32 mouse cellular contexts compared by ENCODE assay signal in genomic region chr13:55563266-55563879, GRCm38 (mm10). TPM values are rescaled to one million over a fixed set of nuclear protein-coding genes. Genes with fewer than 3 reads are reported as not detected.
DNase-seq lines count a peak whose midpoint lies in the region; ATAC-seq and TF ChIP-seq lines count a peak whose summit lies in the region.
"Had no signal": no experiment of that assay in that cellular context is flagged by ENCODE, and none has a peak within 500 bp of the region (broad histone marks: within the 10 kb centered on the region; RNA-seq: fewer than 3 reads in every experiment).

No protein-coding gene starts in this region.

- WGBS in kidney, embryonic 14.5 days, result 82% methylated on average over 7 of the region's 7 CpGs
- whole genome bisulfite sequencing in liver, adult 2 months, result 64% methylated on average over 7 of the region's 7 CpGs

- no peak overlapping the region for H3K9ac ChIP-seq in kidney, embryonic 14.5 days (ENCODE audit: low read depth, low read length)
- no peak overlapping the region for H3K9ac ChIP-seq in liver, adult 2 months (ENCODE audit: low read depth, low read length)
- H3K9ac ChIP-seq: embryonic facial prominence, embryonic 15.5 days; forebrain, embryonic 15.5 days; heart, embryonic 12.5 days; liver, postnatal 0 days; midbrain, embryonic 15.5 days; neural tube, embryonic 13.5 days; stomach, embryonic 15.5 days had no signal

- peak; percentile 15 for DNase-seq in kidney, adult 18-20 months
- DNase-seq in liver, adult 2 months (ENCODE audit: extremely low read depth, low read depth, low spot score), result peak; percentile 52
- no peak for DNase-seq in liver
- DNase-seq in forelimb bud, embryonic 11.5 days (ENCODE audit: low read depth, low spot score), result peak; percentile 25
- DNase-seq in mesoderm, embryonic 11.5 days (ENCODE audit: low read depth, low spot score), result peak; percentile 44
- DNase-seq in right cerebral cortex, adult 18-20 months, result no peak
- DNase-seq: adrenal gland, adult 8-10 months; cerebellum, adult 18-20 months; cerebellum, postnatal 36 days; embryo, embryonic 11 days; heart, adult 18-20 months; heart, postnatal 10 days; liver, postnatal 0 days; lung, postnatal 14 days; retina, postnatal 1 day; right cerebral cortex, postnatal 4 days; thymus, adult 18-20 months; thymus, postnatal 4 days had no signal

- no peak overlapping the region for H3K4me2 ChIP-seq in kidney, embryonic 14.5 days (replicated peaks; ENCODE audit: low read depth, low read length)
- H3K4me2 ChIP-seq: embryonic facial prominence, embryonic 15.5 days; forebrain, embryonic 15.5 days; heart, embryonic 12.5 days; liver, embryonic 11.5 days; midbrain, embryonic 15.5 days; neural tube, embryonic 13.5 days; stomach, embryonic 15.5 days had no signal

- peaks cover 8% of the 10 kb centered on the region for H3K79me2 ChIP-seq in liver, adult 2 months (ENCODE audit: control insufficient read depth, insufficient read depth, low read length)

- no peak for TF ChIP-seq CTCF in liver, adult 2 months (IDR thresholded peaks at IDR 0.05; ENCODE audit: low read depth, low read length)

- ATAC-seq in kidney, embryonic 14.5 days (ENCODE audit: low FRiP score, low TSS enrichment), result no peak
- ATAC-seq: forebrain, embryonic 15.5 days; hindbrain, embryonic 16.5 days; intestine, embryonic 16.5 days; liver, postnatal 0 days; midbrain, embryonic 15.5 days had no signal

- no peaks in the 10 kb centered on the region for H3K27me3 ChIP-seq in kidney, embryonic 14.5 days (ENCODE audit: control insufficient read depth, insufficient read depth, low read length)
- H3K27me3 ChIP-seq in liver, adult 2 months (ENCODE audit: control insufficient read depth, insufficient read depth, low read length), result no peaks in the 10 kb centered on the region
- H3K27me3 ChIP-seq: embryonic facial prominence, embryonic 15.5 days; forebrain, embryonic 15.5 days; heart, embryonic 12.5 days; megakaryocyte, embryonic 14.5 days; midbrain, embryonic 15.5 days; neural tube, embryonic 13.5 days; stomach, embryonic 15.5 days had no signal

- no peak for TF ChIP-seq POLR2A in liver, adult 2 months (IDR thresholded peaks at IDR 0.05; ENCODE audit: extremely low read depth, insufficient read depth, low read length)

- H3K4me1 ChIP-seq in kidney, embryonic 14.5 days (ENCODE audit: control insufficient read depth, insufficient read depth, low read length), result no peaks in the 10 kb centered on the region
- no peaks in the 10 kb centered on the region for H3K4me1 ChIP-seq in liver, adult 2 months (ENCODE audit: control insufficient read depth, insufficient read depth, low read length)
- H3K4me1 ChIP-seq: embryonic facial prominence, embryonic 15.5 days; hindbrain, embryonic 10.5 days; stomach, embryonic 15.5 days had no signal

- no peak overlapping the region for H3K27ac ChIP-seq in kidney, embryonic 14.5 days (ENCODE audit: low read depth, low read length)
- H3K27ac ChIP-seq in liver, adult 2 months (replicated peaks; ENCODE audit: insufficient read depth, low read depth, low read length), result no peak overlapping the region
- H3K27ac ChIP-seq: embryonic facial prominence, embryonic 15.5 days; forebrain, embryonic 15.5 days; hindbrain, embryonic 10.5 days; left cerebral cortex, adult 2 months; midbrain, embryonic 15.5 days; neural tube, embryonic 13.5 days; stomach, embryonic 15.5 days had no signal

- peaks cover 35% of the 10 kb centered on the region; the same call in 1 of the 2 replicates for H3K36me3 ChIP-seq in kidney, embryonic 14.5 days (ENCODE audit: control insufficient read depth, insufficient read depth, low read length)
- H3K36me3 ChIP-seq in liver, adult 2 months (ENCODE audit: control insufficient read depth, insufficient read depth, low read length), result peaks cover 10% of the 10 kb centered on the region; the same call in 1 of the 2 replicates
- H3K36me3 ChIP-seq: midbrain, embryonic 15.5 days had no signal

- no peaks in the 10 kb centered on the region for H3K9me3 ChIP-seq in kidney, embryonic 14.5 days (ENCODE audit: control insufficient read depth, low read length)
- H3K9me3 ChIP-seq: embryonic facial prominence, embryonic 15.5 days; forebrain, embryonic 15.5 days; heart, embryonic 12.5 days; hindbrain, embryonic 10.5 days; megakaryocyte, embryonic 14.5 days; midbrain, embryonic 15.5 days; neural tube, embryonic 13.5 days; stomach, embryonic 15.5 days had no signal

- H3K4me3 ChIP-seq in kidney, embryonic 14.5 days (ENCODE audit: low read length), result no peak overlapping the region
- H3K4me3 ChIP-seq in liver, adult 2 months (ENCODE audit: insufficient read depth, low read depth, low read length), result no peak overlapping the region
- H3K4me3 ChIP-seq: embryonic facial prominence, embryonic 15.5 days; forebrain, embryonic 15.5 days; heart, embryonic 12.5 days; hindbrain, embryonic 10.5 days; left cerebral cortex, adult 2 months; megakaryocyte, embryonic 14.5 days; midbrain, embryonic 15.5 days; myocyte; neural tube, embryonic 13.5 days; stomach, embryonic 15.5 days had no signal

RNA-seq across cellular contexts. Expression of gene Fam193b, which starts 7.5 kb away (rescaled TPM):
- 36.7 and 39.3 TPM in 2 replicates for polyA plus RNA-seq in kidney, embryonic 14.5 days (2014; fragmentation: Nextera tagmentation; extraction: Ambion mirVana)
- 11.1 and 11.7 TPM in 2 replicates for total RNA-seq in liver, adult 2 months (2014; rRNA removed)
- 39.9 and 67.8 TPM in 2 replicates for polyA plus RNA-seq in liver, adult 2 months (2012; rRNA removed)

RNA-seq across cellular contexts. Expression of gene Tmed9, which starts 10.2 kb away (rescaled TPM):
- 73.5 and 232 TPM in 2 replicates for polyA plus RNA-seq in kidney, embryonic 14.5 days (2014; fragmentation: Nextera tagmentation; extraction: Ambion mirVana)
- 45.2 and 45.5 TPM in 2 replicates for total RNA-seq in liver, adult 2 months (2014; rRNA removed)
- polyA plus RNA-seq in liver, adult 2 months (2012; rRNA removed), result 45.5 and 62.2 TPM in 2 replicates

RNA-seq across cellular contexts. Expression of gene Ddx41, which starts 26.9 kb away (rescaled TPM):
- polyA plus RNA-seq in kidney, embryonic 14.5 days (2014; fragmentation: Nextera tagmentation; extraction: Ambion mirVana), result 94.1 and 94.7 TPM in 2 replicates
- 30.1 and 35.4 TPM in 2 replicates for total RNA-seq in liver, adult 2 months (2014; rRNA removed)
- 38.8 and 39.9 TPM in 2 replicates for polyA plus RNA-seq in liver, adult 2 months (2012; rRNA removed)

RNA-seq across cellular contexts. Expression of gene Dok3, which starts 34.3 kb away (rescaled TPM):
- polyA plus RNA-seq in kidney, embryonic 14.5 days (2014; fragmentation: Nextera tagmentation; extraction: Ambion mirVana), result 1.9 and 2.2 TPM in 2 replicates
- 0.46 and 0.94 TPM in 2 replicates for total RNA-seq in liver, adult 2 months (2014; rRNA removed)
- polyA plus RNA-seq in liver, adult 2 months (2012; rRNA removed), result 2.5 and 5.2 TPM in 2 replicates

RNA-seq across cellular contexts. Expression of gene B4galt7, which starts 36.3 kb away (rescaled TPM):
- 13.5 and 18.2 TPM in 2 replicates for polyA plus RNA-seq in kidney, embryonic 14.5 days (2014; fragmentation: Nextera tagmentation; extraction: Ambion mirVana)
- total RNA-seq in liver, adult 2 months (2014; rRNA removed), result 7.9 and 9.2 TPM in 2 replicates
- polyA plus RNA-seq in liver, adult 2 months (2012; rRNA removed), result 12.3 and 14.8 TPM in 2 replicates

Comparison
In these comparisons a context has a peak if more than half of its experiments do, and no peak if none do; other contexts are left out.
1. DNase-seq: peak in kidney, adult 18-20 months (single experiment), liver, adult 2 months (single experiment), forelimb bud, embryonic 11.5 days (single experiment) and mesoderm, embryonic 11.5 days (single experiment); none in liver (single experiment) and right cerebral cortex, adult 18-20 months (single experiment).